Mouse (Mus musculus) hindbrain, embryonic 11.5 days (tissue): ENCODE data around the gene Aspscr1. TPM values are rescaled to one million over a fixed set of nuclear protein-coding genes. Genes with fewer than 3 reads are reported as not detected.
"Not testable (repeated sequence)": the region's sequence is repeated elsewhere in the genome, so short reads cannot be mapped to it uniquely, and the experiment has no call there.

Experiments used
- ATAC-seq: fragments of 200-750 bp; cut with Nextera tagmentation; 2 replicates; pipeline ENCODE4 v1.8.0; 2017; ENCODE audit warnings: mild to moderate bottlenecking, moderate TSS enrichment, moderate library complexity; ENCODE audit not compliant: low FRiP score
- DNase-seq: peaks from one replicate; pipeline ENCODE4 v3.0.0-alpha.2; 2015; ENCODE audit warnings: low spot score
- H3K27ac ChIP-seq: fragments of 300-500 bp; sonication (generic); 2 replicates; pipeline ENCODE4 v1.5.1; 2014; ENCODE audit warnings: mild to moderate bottlenecking, low read depth, low read length
- H3K27me3 ChIP-seq: fragments of 300-500 bp; sonication (generic); 2 replicates; pipeline ENCODE4 v1.6.1; 2014; ENCODE audit warnings: mild to moderate bottlenecking, low read length, moderate library complexity, mixed read lengths; ENCODE audit not compliant: control insufficient read depth, insufficient read depth
- H3K36me3 ChIP-seq: fragments of 300-500 bp; sonication (generic); 2 replicates; pipeline ENCODE4 v1.6.1; 2014; ENCODE audit warnings: mild to moderate bottlenecking, low read length, moderate library complexity, mixed read lengths; ENCODE audit not compliant: control insufficient read depth, insufficient read depth
- H3K4me1 ChIP-seq: fragments of 300-500 bp; sonication (generic); replicated peaks from 2 replicates; pipeline ENCODE4 v1.6.1; 2014; ENCODE audit warnings: low read length, mixed read lengths; ENCODE audit not compliant: control insufficient read depth, insufficient read depth
- H3K4me2 ChIP-seq: fragments of 300-500 bp; sonication (generic); replicated peaks from 2 replicates; pipeline ENCODE4 v1.6.1; 2014; ENCODE audit warnings: mild to moderate bottlenecking, low read depth, low read length
- H3K4me3 ChIP-seq: fragments of 300-500 bp; sonication (generic); 2 replicates; pipeline ENCODE4 v1.5.1; 2014; ENCODE audit warnings: low read depth, low read length
- H3K9ac ChIP-seq: fragments of 300-500 bp; sonication (generic); 2 replicates; pipeline ENCODE4 v1.6.1; 2014; ENCODE audit warnings: low read depth, low read length
- H3K9me3 ChIP-seq: fragments of 300-500 bp; sonication (generic); 2 replicates; pipeline ENCODE4 v1.6.1; 2016; ENCODE audit warnings: low read length; ENCODE audit not compliant: control insufficient read depth
- WGBS: fragments of 180-500 bp; shearing (Covaris S2); extraction: QIAGEN DNeasy Blood & Tissue Kit; methylation state at CpG from one replicate; pipeline ENCODE4 v1.1.7; 2014; 5-methylcytosine and 5-hydroxymethylcytosine counted together
- polyA plus RNA-seq: library from polyadenylated mRNA; unstranded; fragments of >200 nt; fragmentation: Nextera tagmentation; extraction: Ambion mirVana; gene quantifications from 2 replicates; pipeline ENCODE4 v1.2.1, GENCODE M21; 2014

Aspscr1 gene
- polyA plus RNA-seq, 1 experiment from 2014 or later: 122 TPM

DNA sequence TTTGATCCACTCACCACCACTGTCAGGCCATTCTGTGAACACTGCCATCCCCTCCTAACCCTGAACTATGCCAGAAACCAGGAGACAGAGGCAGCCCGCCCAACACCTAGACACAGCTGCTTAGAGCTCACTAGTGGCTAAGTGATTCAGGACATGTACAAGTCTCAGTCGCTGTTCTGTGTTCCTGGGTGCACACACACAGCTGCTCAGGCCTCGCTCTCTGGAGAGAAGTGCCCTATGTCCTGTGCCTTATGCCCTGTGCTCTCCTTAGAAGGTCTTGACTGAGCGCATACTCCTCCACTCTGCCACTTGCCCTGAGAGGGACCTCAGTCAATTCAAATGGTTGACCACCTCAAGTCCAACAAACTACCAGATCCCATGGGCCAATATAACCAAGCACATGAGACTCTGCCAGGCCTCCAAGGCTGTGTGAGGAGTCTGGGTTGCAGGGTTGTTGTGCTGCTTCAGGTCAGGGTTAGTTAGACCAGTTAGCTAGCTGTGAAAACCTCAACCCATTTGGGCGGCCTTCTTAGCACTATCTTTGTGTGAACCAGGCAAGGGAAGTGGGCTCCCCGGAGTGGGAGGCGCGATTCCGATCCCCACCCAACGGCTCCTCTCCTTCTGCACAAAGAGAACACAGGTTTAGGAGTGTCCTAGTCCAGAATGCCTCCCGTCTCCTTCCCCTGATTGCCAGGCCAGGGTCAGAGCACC lies 55.9 kb downstream of the Aspscr1 start:
- ATAC-seq (no peak), DNase-seq (no peak)
- H3K4me3 ChIP-seq: no peak overlapping the region
- no peaks in the 10 kb centered on the region for H3K36me3 ChIP-seq
- H3K27ac ChIP-seq: no peak overlapping the region
- H3K4me2 ChIP-seq: no peak overlapping the region; the same call in 1 of the 2 replicates
- H3K9ac ChIP-seq: no peak overlapping the region
- no peaks in the 10 kb centered on the region for H3K27me3 ChIP-seq
- H3K9me3 ChIP-seq: no peaks in the 10 kb centered on the region
- WGBS: 76% methylated on average over 11 of the region's 11 CpGs
- no peaks in the 10 kb centered on the region for H3K4me1 ChIP-seq

DNA sequence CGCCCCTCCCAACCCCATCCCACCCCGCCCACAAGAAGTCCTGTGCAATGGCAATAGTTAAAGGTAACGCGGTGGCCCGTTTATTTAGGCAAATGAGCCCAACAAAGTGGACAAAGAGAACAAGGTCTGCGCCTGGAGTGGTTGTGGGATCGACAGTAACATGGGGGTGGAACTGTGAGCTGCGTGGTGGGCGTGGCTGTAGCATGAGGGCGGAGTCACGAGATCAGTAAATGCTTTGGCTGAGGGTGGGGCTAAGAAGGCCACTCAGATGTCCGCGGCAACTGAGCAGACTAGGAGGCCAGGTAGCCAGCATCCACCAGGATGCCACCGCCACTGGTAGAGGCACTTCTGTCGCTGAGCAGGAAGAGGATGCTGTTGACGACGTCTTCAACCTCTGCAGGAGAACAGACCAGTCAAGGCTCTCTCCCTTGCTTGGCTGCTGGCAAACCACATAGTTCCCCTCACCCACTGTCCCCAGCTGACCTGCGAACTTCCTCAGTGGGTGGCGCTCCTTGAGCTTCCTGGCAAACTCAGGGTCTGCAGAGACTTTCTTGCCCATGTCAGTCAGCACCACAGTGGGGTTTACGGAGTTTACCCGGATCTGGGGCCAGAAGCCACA lies 56.8 kb downstream of the Aspscr1 start:
- H3K4me1 ChIP-seq, H3K4me3 ChIP-seq, H3K36me3 ChIP-seq, ATAC-seq, H3K27me3 ChIP-seq, H3K27ac ChIP-seq, H3K9me3 ChIP-seq, H3K9ac ChIP-seq: not testable (repeated sequence)
- peak; percentile 72 for DNase-seq
- 1% methylated on average over 17 of the region's 21 CpGs for WGBS
- peak overlapping the region; percentile 23; the same call in 1 of the 2 replicates for H3K4me2 ChIP-seq

DNA sequence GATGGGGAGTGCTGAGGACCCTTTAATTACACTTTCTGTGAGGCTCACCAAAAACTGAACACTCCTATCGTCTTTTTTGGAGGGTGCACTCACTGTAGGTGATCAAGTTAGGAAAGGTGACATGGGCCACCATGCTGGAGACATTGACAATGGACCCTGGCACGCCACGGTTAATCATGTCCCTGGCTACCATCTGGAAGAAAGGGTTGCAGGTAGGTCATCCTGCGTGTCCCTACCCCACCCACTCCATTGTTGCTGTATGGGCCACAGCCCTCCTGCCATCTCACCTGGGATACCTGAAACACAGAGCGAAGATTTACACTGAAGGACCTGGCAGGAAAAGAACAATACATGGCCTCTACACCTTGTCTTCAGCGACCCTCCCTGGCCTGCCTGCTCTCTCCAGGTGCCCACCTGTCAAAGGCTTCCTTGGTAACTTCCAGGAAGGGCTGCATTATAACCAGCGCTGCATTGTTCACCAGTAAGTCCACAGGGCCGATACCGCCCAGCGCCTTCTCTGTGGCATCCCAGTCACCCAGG lies 57.6 kb downstream of the Aspscr1 start:
- Histone ChIP-seq H3K9ac (no peak overlapping the region), H3K27ac (no peak overlapping the region), H3K27me3 (no peaks in the 10 kb centered on the region), H3K4me1 (no peaks in the 10 kb centered on the region), H3K36me3 (no peaks in the 10 kb centered on the region), H3K4me2 (no peak overlapping the region), H3K4me3 (no peak overlapping the region), H3K9me3 (no peaks in the 10 kb centered on the region)
- ATAC-seq (no peak), DNase-seq (no peak)
- WGBS: 88% methylated on average over 10 of the region's 10 CpGs

DNA sequence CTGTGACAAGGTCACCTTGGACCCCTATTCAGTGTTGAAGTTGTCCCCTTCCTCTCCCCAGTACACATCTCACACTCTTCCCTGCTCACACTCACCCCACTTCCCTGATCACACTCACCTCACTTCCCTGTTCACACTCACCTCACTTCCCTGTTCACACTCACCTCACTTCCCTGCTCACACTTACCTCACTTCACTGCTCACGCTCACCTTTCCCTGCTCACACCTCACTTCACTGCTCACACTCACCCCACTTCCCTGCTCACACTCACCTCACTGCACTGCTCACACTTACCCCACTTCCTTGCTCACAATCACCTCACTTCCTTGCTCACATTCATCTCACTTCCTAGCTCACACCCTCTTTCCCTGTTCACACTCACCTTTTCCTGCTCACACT lies 58.6 kb downstream of the Aspscr1 start:
- DNase-seq (no peak), ATAC-seq (no peak)
- Histone ChIP-seq H3K36me3 (no peaks in the 10 kb centered on the region), H3K9ac (no peak overlapping the region), H3K4me2 (no peak overlapping the region), H3K4me1 (no peaks in the 10 kb centered on the region), H3K9me3 (no peaks in the 10 kb centered on the region), H3K27me3 (no peaks in the 10 kb centered on the region), H3K27ac (no peak overlapping the region), H3K4me3 (no peak overlapping the region)
- 88% methylated on average over 1 of the region's 1 CpGs for WGBS

DNA sequence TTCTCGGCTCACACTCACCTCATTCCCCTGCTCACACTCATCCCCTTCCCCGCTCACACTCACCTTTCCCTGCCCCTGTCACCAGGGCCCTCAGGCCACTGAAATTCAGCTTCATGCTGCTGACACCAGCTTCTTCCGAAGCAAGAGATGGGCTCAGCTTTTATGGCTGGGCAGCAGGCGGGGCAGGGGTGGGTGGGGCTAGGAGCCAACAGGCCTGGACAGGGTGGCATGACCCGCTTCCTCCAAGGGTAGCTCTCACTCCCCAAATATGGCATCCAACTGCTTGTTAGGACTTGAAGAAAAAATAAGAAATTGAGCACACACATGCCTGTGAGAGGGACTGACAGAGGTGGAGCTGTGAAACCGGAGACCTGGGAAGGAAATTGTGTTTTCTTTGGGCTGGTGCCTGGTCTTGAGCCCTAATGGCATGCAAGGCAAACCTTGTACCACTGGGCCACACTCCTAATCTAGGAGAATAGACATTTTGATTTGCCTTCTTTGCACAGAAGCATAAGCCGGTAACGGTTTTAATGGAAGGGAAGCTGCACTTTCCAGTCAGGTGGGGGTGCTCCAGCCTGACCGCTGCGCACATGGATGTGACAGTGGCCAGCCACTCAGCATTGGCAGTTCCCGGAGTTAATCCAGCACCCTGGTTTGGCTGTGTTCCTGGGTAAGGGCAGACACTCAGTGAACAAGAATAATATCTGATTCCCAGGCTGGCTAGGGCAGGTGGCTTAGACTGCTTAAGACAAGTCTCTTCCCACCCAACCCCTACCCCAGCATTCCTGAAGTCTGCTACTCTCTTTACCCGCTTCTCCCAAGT lies 59.3 kb downstream of the Aspscr1 start, which contains the start of gene Cbr2:
TSS of gene Cbr2 (minus strand) at position 257 of the 823 bp plus-strand sequence.
- DNase-seq (no peak), ATAC-seq (no peak)
- no peak within 1 kb of the TSS for H3K27ac ChIP-seq
- H3K4me3 ChIP-seq: no peak within 1 kb of the TSS
- H3K36me3 ChIP-seq: no peaks in the 10 kb centered on the region
- WGBS: 73% methylated on average over 12 of the region's 12 CpGs
- H3K4me2 ChIP-seq: no peak within 1 kb of the TSS; the same call in 1 of the 2 replicates
- H3K27me3 ChIP-seq: no peaks in the 10 kb centered on the region
- H3K9me3 ChIP-seq: no peaks in the 10 kb centered on the region
- H3K9ac ChIP-seq: no peak within 1 kb of the TSS
- H3K4me1 ChIP-seq: no peaks in the 10 kb centered on the region

DNA sequence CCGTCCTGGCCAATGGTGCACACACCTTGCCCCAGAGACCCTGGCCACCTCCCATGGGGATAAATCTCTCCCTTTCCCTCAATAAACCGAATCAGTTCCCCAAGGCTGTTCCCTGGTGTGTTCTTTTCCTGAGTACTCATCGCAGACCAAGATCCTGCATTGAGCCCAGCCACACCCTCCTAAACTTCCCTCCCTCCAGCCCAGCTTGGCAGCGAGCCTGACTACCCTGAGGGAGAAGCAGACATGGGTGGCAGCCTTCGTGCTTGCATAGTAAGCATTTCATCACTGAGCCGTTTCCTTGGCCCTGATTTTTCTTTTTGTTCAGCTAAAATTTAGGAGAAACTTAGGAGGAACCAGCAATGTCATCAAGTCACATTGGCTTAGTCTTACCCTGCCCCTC lies 60.7 kb downstream of the Aspscr1 start:
- Histone ChIP-seq H3K27me3 (no peaks in the 10 kb centered on the region), H3K4me1 (no peaks in the 10 kb centered on the region), H3K36me3 (no peaks in the 10 kb centered on the region), H3K4me2 (no peak overlapping the region), H3K4me3 (no peak overlapping the region), H3K9ac (no peak overlapping the region), H3K9me3 (no peaks in the 10 kb centered on the region), H3K27ac (no peak overlapping the region)
- ATAC-seq (no peak), DNase-seq (no peak)
- 72% methylated on average over 6 of the region's 6 CpGs for WGBS

DNA sequence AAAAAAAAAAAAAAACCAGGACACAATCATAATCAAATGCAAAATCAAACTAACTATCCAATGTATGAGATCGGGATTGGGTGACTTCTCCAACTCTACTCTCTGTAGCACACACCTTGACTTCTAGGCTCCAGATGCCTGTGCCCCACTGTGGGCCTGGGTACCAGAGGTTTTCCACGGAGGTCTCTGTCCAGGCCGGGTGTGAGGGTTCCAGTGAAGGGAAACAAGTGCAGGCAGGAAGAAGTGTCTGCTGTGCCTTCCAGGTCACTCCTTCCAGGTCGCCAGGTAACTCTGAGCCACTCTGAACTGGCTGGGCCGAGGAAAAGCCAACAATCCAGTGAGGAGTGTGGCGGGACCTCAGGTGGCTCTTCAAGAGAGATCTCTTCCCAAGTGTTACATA lies 63.7 kb downstream of the Aspscr1 start:
- Histone ChIP-seq H3K9ac (no peak overlapping the region), H3K36me3 (no peaks in the 10 kb centered on the region), H3K4me2 (no peak overlapping the region), H3K27ac (no peak overlapping the region), H3K9me3 (no peaks in the 10 kb centered on the region), H3K27me3 (no peaks in the 10 kb centered on the region), H3K4me1 (no peaks in the 10 kb centered on the region), H3K4me3 (no peak overlapping the region)
- DNase-seq: no peak
- no peak for ATAC-seq
- 79% methylated on average over 6 of the region's 6 CpGs for WGBS

DNA sequence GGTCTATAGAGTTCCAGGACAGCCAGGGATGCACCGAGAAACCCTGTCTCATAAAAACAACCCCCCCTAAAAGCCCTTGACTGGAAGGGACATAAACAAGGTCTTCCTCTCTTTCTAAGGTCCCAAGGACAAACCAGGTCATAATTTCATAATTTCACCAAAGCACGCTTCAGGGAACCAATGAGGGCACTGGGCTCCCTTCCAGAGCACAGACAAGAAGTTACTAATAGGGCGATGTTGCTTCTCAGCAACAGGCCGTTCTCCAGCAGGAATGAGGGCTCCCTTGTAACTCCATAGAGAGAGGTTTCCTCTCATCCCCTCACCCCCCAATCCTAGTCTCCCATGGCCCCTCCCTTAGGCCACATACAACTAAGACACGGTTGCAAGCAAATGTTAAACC lies 68.2 kb downstream of the Aspscr1 start:
- Histone ChIP-seq H3K27ac (no peak overlapping the region), H3K4me3 (no peak overlapping the region), H3K36me3 (no peaks in the 10 kb centered on the region), H3K9ac (no peak overlapping the region), H3K27me3 (no peaks in the 10 kb centered on the region), H3K4me1 (no peaks in the 10 kb centered on the region), H3K9me3 (no peaks in the 10 kb centered on the region), H3K4me2 (no peak overlapping the region)
- WGBS: 87% methylated on average over 5 of the region's 5 CpGs
- ATAC-seq: no peak
- no peak for DNase-seq
